Mouse (Mus musculus): Measurements from ENCODE around the gene Gm45021. TPM values are rescaled to one million over a fixed set of nuclear protein-coding genes. Genes with fewer than 3 reads are reported as not detected.

The Gm45021 gene
- polyA plus RNA-seq, 1 experiment from 2014 or later: not detected

- Histone ChIP-seq H3K9me3 (ENCODE audit: control insufficient read depth, low read length) (no peaks in the 10 kb centered on the region), H3K27ac (ENCODE audit: low read depth, low read length) (no peak overlapping the region), H3K4me3 (ENCODE audit: low read depth, low read length) (no peak overlapping the region), H3K4me1 (replicated peaks; ENCODE audit: control insufficient read depth, insufficient read depth, low read length) (0 out of 2 replicates have a peak, but pooled peaks cover 8% of the 10 kb centered on the region), H3K9ac (ENCODE audit: low read depth, low read length) (no peak overlapping the region), H3K27me3 (ENCODE audit: control insufficient read depth, insufficient read depth, low read length) (no peaks in the 10 kb centered on the region), H3K4me2 (replicated peaks; ENCODE audit: low read depth, low read length) (no peak overlapping the region), H3K36me3 (ENCODE audit: control insufficient read depth, insufficient read depth, low read length) (peaks cover 21% of the 10 kb centered on the region)
- DNase-seq (ENCODE audit: low spot score) (no peak), ATAC-seq (ENCODE audit: low FRiP score) (no peak)
- 97% methylated on average over 26 of the region's 27 CpGs for WGBS
These were observed 7.8 kb downstream of the Gm45021 start for GRCm38 (mm10) chr6:48597233-48597625.

- ATAC-seq (ENCODE audit: low FRiP score): no peak
- H3K4me3 ChIP-seq (ENCODE audit: low read depth, low read length): no peak overlapping the region
- 0 out of 2 replicates have a peak, but pooled peaks cover 3% of the 10 kb centered on the region for H3K4me1 ChIP-seq (replicated peaks; ENCODE audit: control insufficient read depth, insufficient read depth, low read length)
- no peaks in the 10 kb centered on the region for H3K27me3 ChIP-seq (ENCODE audit: control insufficient read depth, insufficient read depth, low read length)
- no peak overlapping the region for H3K9ac ChIP-seq (ENCODE audit: low read depth, low read length)
- H3K9me3 ChIP-seq (ENCODE audit: control insufficient read depth, low read length): no peaks in the 10 kb centered on the region
- no peak for DNase-seq (ENCODE audit: low spot score)
- no peak overlapping the region for H3K4me2 ChIP-seq (replicated peaks; ENCODE audit: low read depth, low read length)
- H3K27ac ChIP-seq (ENCODE audit: low read depth, low read length): 0 out of 2 replicates have a peak overlapping the region, but pooled peaks have one; percentile 86
- 90% methylated on average over 1 of the region's 1 CpGs for WGBS
- peaks cover 21% of the 10 kb centered on the region for H3K36me3 ChIP-seq (ENCODE audit: control insufficient read depth, insufficient read depth, low read length)
These were observed 11.2 kb downstream of the Gm45021 start for GRCm38 (mm10) chr6:48600594-48600993.

GRCm38 (mm10) chr6:48601271-48602079, 12.1 kb downstream of the Gm45021 start, which contains the start of gene Zfp775:
TSS of gene Zfp775 (plus strand) at chr6:48602063.
- WGBS: 6% methylated on average over 41 of the region's 42 CpGs
- Histone ChIP-seq H3K9ac (ENCODE audit: low read depth, low read length) (peak within 1 kb of the TSS; percentile 92), H3K27ac (ENCODE audit: low read depth, low read length) (peak within 1 kb of the TSS; percentile 86), H3K36me3 (ENCODE audit: control insufficient read depth, insufficient read depth, low read length) (peaks cover 17% of the 10 kb centered on the region), H3K4me2 (replicated peaks; ENCODE audit: low read depth, low read length) (peak within 1 kb of the TSS; percentile 86), H3K9me3 (ENCODE audit: control insufficient read depth, low read length) (no peaks in the 10 kb centered on the region), H3K4me3 (ENCODE audit: low read depth, low read length) (peak within 1 kb of the TSS; percentile 80), H3K27me3 (ENCODE audit: control insufficient read depth, insufficient read depth, low read length) (no peaks in the 10 kb centered on the region), H3K4me1 (replicated peaks; ENCODE audit: control insufficient read depth, insufficient read depth, low read length) (0 out of 2 replicates have a peak, but pooled peaks cover 3% of the 10 kb centered on the region)
- DNase-seq (ENCODE audit: low spot score): peak; percentile 95
- ATAC-seq (ENCODE audit: low FRiP score): peak; percentile 99

DNA sequence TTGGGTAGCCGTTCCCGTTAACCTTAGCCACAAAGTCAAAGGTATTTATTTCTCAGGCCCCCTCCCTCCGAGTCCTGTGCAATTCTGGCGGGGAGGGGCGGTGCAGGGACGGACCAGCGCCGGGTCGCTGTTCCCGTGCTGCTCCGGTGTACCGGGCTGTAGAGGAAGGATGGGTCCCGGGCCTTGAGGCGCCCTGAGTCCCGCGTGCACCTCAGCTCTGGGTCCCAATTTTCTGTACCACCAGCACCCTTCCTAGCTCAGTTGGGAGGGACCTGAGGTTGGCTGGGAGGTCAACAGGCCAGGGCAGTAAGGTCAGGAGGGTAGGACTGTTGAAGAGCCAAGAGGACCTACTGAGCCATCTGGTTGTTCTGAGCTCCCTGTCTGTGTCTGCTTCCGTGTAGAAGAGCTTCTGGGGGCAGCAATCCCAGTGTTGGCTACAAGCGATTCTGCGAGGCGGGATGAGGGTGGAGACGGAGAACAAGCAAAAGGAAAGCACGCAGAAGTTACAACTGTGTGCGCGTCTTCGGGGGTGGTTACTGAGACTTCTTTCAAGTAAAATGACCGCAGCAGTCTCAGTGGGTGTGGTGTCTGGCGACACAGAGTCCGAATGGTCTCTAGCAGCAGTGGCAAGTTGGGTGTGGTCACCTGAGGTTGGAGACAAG, 12.8 kb downstream of the Gm45021 start:
- Histone ChIP-seq H3K27ac (ENCODE audit: low read depth, low read length) (peak overlapping the region; percentile 86), H3K36me3 (ENCODE audit: control insufficient read depth, insufficient read depth, low read length) (peaks cover 10% of the 10 kb centered on the region), H3K27me3 (ENCODE audit: control insufficient read depth, insufficient read depth, low read length) (no peaks in the 10 kb centered on the region), H3K4me1 (replicated peaks; ENCODE audit: control insufficient read depth, insufficient read depth, low read length) (0 out of 2 replicates have a peak, but pooled peaks cover 3% of the 10 kb centered on the region), H3K9ac (ENCODE audit: low read depth, low read length) (peak overlapping the region; percentile 92), H3K4me3 (ENCODE audit: low read depth, low read length) (peak overlapping the region; percentile 80), H3K4me2 (replicated peaks; ENCODE audit: low read depth, low read length) (peak overlapping the region; percentile 86), H3K9me3 (ENCODE audit: control insufficient read depth, low read length) (no peaks in the 10 kb centered on the region)
- WGBS: 2% methylated on average over 28 of the region's 28 CpGs
- peak; percentile 83 for ATAC-seq (ENCODE audit: low FRiP score)
- no peak for DNase-seq (ENCODE audit: low spot score)

DNA sequence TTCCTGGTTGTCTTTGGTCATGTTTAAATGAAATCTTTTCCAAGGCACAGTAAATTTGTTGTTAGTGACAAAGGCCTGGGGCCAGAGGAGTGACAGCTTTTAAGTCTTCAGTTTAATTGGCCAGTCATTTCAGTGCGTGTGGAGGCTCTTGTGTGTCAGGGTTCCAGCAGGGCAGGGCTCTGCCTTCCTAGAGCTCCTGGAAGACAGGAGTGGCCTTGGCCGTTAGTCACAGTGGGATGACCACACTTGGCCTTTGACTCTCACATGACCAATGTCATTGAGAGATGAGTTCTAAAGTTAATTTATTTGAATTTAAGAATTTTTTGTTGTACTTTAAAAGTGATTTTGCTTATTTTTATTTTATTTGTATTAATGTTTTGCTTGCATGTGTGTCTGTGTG, 18.7 kb downstream of the Gm45021 start:
- Histone ChIP-seq H3K4me2 (replicated peaks; ENCODE audit: low read depth, low read length) (no peak overlapping the region), H3K9ac (ENCODE audit: low read depth, low read length) (no peak overlapping the region), H3K27me3 (ENCODE audit: control insufficient read depth, insufficient read depth, low read length) (no peaks in the 10 kb centered on the region), H3K9me3 (ENCODE audit: control insufficient read depth, low read length) (no peaks in the 10 kb centered on the region), H3K36me3 (ENCODE audit: control insufficient read depth, insufficient read depth, low read length) (no peaks in the 10 kb centered on the region; the same call in 1 of the 2 replicates), H3K27ac (ENCODE audit: low read depth, low read length) (no peak overlapping the region), H3K4me1 (replicated peaks; ENCODE audit: control insufficient read depth, insufficient read depth, low read length) (no peaks in the 10 kb centered on the region), H3K4me3 (ENCODE audit: low read depth, low read length) (no peak overlapping the region)
- WGBS: 66% methylated on average over 2 of the region's 2 CpGs
- DNase-seq (ENCODE audit: low spot score): no peak
- no peak for ATAC-seq (ENCODE audit: low FRiP score)

DNA sequence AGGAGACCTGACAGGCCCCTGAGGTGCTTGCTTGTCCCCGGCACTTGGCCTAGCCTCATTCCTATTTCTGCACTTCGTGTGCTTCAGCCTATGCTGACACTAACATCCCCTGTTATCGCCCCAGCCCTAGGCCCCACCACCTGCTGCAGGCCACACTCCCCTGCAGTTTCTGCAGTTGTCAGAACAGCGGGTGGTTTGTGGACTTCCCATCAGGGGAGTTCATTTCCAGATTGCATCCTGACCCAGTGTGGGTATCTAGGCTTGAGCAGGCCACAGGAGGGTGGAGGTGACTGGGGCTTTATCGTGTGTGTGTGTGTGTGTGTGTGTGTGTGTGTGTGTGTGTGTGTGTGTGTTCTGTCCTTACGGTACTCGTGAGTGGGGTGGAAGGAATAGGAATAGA, 20.1 kb downstream of the Gm45021 start:
- Histone ChIP-seq H3K4me1 (replicated peaks; ENCODE audit: control insufficient read depth, insufficient read depth, low read length) (no peaks in the 10 kb centered on the region), H3K27me3 (ENCODE audit: control insufficient read depth, insufficient read depth, low read length) (no peaks in the 10 kb centered on the region), H3K9ac (ENCODE audit: low read depth, low read length) (no peak overlapping the region), H3K4me2 (replicated peaks; ENCODE audit: low read depth, low read length) (no peak overlapping the region), H3K4me3 (ENCODE audit: low read depth, low read length) (no peak overlapping the region), H3K36me3 (ENCODE audit: control insufficient read depth, insufficient read depth, low read length) (peaks cover 4% of the 10 kb centered on the region; the same call in 1 of the 2 replicates), H3K9me3 (ENCODE audit: control insufficient read depth, low read length) (no peaks in the 10 kb centered on the region), H3K27ac (ENCODE audit: low read depth, low read length) (no peak overlapping the region)
- no peak for ATAC-seq (ENCODE audit: low FRiP score)
- DNase-seq (ENCODE audit: low spot score): no peak
- 45% methylated on average over 7 of the region's 7 CpGs for WGBS

DNA sequence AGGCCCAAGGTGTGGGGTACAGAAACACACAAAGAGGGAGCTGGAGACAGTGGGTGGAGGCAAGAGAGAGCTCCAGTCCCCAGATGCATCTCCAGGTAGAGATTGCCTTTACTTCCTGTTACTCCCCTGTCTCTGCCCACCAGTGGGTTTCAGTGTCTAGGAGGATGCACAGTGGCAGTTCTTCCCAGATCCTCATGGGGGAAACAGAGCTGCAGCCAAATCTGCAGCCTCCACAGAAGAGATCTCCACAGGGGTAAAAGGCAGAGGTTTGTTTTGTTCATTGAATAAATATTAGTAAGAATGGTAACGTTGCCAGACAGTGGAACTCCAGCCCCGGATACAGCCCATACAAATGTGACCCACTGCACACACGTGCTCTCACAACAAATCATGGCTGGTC, 21.2 kb downstream of the Gm45021 start:
- Histone ChIP-seq H3K4me2 (replicated peaks; ENCODE audit: low read depth, low read length) (no peak overlapping the region), H3K4me3 (ENCODE audit: low read depth, low read length) (no peak overlapping the region), H3K27ac (ENCODE audit: low read depth, low read length) (no peak overlapping the region), H3K9ac (ENCODE audit: low read depth, low read length) (no peak overlapping the region), H3K36me3 (ENCODE audit: control insufficient read depth, insufficient read depth, low read length) (peaks cover 4% of the 10 kb centered on the region; the same call in 1 of the 2 replicates), H3K4me1 (replicated peaks; ENCODE audit: control insufficient read depth, insufficient read depth, low read length) (no peaks in the 10 kb centered on the region), H3K27me3 (ENCODE audit: control insufficient read depth, insufficient read depth, low read length) (no peaks in the 10 kb centered on the region), H3K9me3 (ENCODE audit: control insufficient read depth, low read length) (no peaks in the 10 kb centered on the region)
- DNase-seq (ENCODE audit: low spot score) (no peak), ATAC-seq (ENCODE audit: low FRiP score) (no peak)
- 90% methylated on average over 3 of the region's 3 CpGs for WGBS

GRCm38 (mm10) chr6:48613464-48613863, 24.1 kb downstream of the Gm45021 start:
- H3K27ac ChIP-seq (ENCODE audit: low read depth, low read length): no peak overlapping the region
- H3K9ac ChIP-seq (ENCODE audit: low read depth, low read length): no peak overlapping the region
- no peaks in the 10 kb centered on the region for H3K9me3 ChIP-seq (ENCODE audit: control insufficient read depth, low read length)
- H3K4me2 ChIP-seq (replicated peaks; ENCODE audit: low read depth, low read length): no peak overlapping the region
- no peak for ATAC-seq (ENCODE audit: low FRiP score)
- no peak overlapping the region for H3K4me3 ChIP-seq (ENCODE audit: low read depth, low read length)
- DNase-seq (ENCODE audit: low spot score): no peak
- H3K36me3 ChIP-seq (ENCODE audit: control insufficient read depth, insufficient read depth, low read length): 0 out of 2 replicates have a peak, but pooled peaks cover 4% of the 10 kb centered on the region
- H3K4me1 ChIP-seq (replicated peaks; ENCODE audit: control insufficient read depth, insufficient read depth, low read length): no peaks in the 10 kb centered on the region
- 91% methylated on average over 4 of the region's 4 CpGs for WGBS
- H3K27me3 ChIP-seq (ENCODE audit: control insufficient read depth, insufficient read depth, low read length): no peaks in the 10 kb centered on the region

Measured in hindbrain, embryonic 11.5 days (tissue).